Mouse (Mus musculus): ENCODE data around the gene Tal1.

DNA sequence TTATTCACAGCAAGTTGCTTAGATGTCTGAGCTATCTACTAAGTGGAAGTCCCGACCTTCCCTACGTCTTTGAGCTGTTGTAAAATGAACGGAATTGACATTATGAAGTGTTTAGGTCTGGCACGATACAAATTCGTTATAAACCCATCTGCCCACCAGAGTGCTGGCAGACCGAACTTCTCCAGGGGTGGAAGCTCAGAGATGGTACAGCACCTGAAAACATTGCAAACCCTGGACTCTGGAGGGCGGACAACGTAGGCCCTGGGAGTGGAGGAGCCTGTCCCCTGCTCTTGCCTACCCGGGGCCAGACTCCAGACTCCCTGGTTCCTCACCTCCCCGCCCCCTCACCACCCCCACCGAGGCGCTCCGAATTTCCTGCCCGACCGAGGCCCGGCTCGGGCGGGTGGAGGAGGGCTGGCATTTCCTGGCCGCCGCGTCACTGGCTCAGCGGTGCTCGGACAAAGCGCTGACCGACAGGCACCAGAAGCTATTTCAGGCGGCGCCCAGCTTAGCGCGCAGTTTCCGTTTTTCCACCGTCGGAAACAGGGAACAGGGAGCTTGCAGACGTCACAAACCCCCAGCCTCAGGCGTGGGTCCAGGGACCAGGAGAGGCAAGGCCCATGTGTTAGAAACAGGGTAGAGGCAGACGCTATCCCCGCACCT, 3.8 kb upstream of the Tal1 start:
- TF ChIP-seq HCFC1 (IDR thresholded peaks at IDR 0.05; ENCODE audit: borderline replicate concordance, insufficient read depth, low read length) (no peak), MAFK (IDR thresholded peaks at IDR 0.05; ENCODE audit: insufficient read depth, low read depth, low read length) (no peak), ZNF384 (IDR thresholded peaks at IDR 0.05; ENCODE audit: low read depth, low read length) (no peak), CHD2 (IDR thresholded peaks at IDR 0.05; ENCODE audit: low read depth, low read length) (no peak)

All from ES-E14 (cell line).